Mouse (Mus musculus): Measurements from ENCODE around the gene Gm3573. TPM values are rescaled to one million over a fixed set of nuclear protein-coding genes. Genes with fewer than 3 reads are reported as not detected.
"Not testable (repeated sequence)": the region's sequence is repeated elsewhere in the genome, so short reads cannot be mapped to it uniquely, and the experiment has no call there.

Gene Gm3573
- total RNA-seq (2014; fragmentation: Nextera tagmentation) = not detected in 2 replicates
- not detected in 2 replicates for total RNA-seq (2017)

DNA sequence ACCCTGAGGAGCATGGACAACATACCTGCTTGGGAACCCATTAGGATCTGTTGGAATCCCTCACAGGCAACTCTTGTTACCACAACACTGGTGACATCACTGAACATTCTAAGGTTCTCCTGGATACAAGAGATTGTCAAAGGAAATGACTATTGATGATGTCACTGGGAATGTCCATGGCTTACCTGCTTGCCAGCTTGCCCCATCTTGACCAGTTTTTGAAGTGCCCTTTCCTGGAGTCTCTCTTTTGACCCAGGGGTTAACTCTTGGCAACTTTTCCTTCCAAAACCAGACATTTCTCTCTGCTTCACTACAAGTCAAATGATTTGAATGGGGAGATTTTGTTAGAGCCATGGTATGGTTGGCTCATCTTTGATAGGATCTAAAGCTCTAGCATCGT is at the start of gene Gm3573:
Gene Gm3573, minus strand, starts transcription at position 101 of the 400 bp plus-strand sequence.
- not testable (repeated sequence) for ATAC-seq (replicated peaks; ENCODE audit: poor library complexity, severe bottlenecking)

DNA sequence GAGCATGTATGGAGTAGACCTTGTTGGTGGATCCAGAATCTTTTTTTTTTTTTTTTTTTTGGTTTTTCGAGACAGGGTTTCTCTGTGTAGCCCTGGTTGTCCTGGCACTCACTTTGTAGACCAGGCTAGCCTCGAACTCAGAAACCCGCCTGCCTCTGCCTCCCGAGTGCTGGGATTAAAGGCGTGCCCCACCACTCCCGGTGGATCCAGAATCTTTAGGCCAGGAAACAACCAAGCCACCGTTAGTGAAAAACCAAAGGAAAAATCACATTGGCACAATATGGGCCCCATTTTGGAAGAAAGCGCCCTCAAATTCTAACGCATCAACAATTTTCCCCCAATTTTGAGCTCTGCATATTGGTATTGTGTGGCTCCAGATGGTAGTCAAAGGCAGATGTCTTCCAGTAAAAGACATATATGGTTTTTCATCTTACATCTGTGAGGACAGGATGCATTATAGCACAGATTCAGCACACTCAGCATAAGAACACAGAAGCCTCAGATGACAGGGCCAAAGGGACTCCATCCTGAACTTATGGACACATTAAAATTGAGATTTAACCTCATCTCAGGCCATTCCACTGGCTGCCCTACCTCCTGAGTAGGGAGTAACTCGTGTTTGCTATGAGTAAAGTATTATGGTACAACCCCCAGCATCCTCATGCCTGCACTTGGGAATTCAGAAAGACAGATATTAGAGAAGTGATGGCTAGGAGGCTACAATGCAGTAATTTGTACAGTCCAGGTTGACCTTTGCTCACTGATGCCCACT is 26.4 kb upstream of the Gm3573 start:
- not testable (repeated sequence) for ATAC-seq (replicated peaks; ENCODE audit: poor library complexity, severe bottlenecking)

GRCm38 (mm10) chr14:42183936-42184335 is 6.7 kb downstream of the Gm3573 start:
- ATAC-seq (replicated peaks; ENCODE audit: poor library complexity, severe bottlenecking) = not testable (repeated sequence)

DNA sequence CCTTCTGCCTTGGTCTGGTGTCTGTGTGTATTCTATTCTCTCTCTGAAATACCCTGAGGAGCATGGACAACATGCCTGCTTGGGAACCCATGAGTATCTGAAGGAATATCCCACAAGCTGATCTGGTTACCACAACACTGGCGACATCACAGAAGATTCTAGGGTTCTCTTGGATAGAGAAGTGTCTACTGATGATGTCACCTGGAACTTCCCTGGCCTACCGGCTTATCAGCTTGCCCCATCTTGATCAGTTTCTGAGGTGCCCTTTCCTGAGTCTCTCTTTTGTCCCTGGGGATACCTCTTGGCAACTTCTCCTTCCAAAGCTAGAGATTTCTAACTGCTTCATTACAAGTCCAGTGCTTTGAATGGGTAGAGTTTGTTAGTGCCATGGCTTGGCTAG is 28.1 kb downstream of the Gm3573 start, which contains the start of gene Gm17027:
Gene Gm17027, minus strand, starts transcription at position 101 of the 400 bp plus-strand sequence.
- ATAC-seq (replicated peaks; ENCODE audit: poor library complexity, severe bottlenecking) = not testable (repeated sequence)

Other genes starting within 250 kb of the Gm3573 start
- not detected in 2 replicates for gene 1700024B05Rik, start 246.8 kb downstream of the Gm3573 start, total RNA-seq (2014; fragmentation: Nextera tagmentation)
- not detected in 2 replicates for gene 1700024B05Rik, start 246.8 kb downstream of the Gm3573 start, total RNA-seq (2017)
- not detected in 2 replicates for gene Gm6401, start 222.9 kb downstream of the Gm3573 start, total RNA-seq (2014; fragmentation: Nextera tagmentation)
- not detected in 2 replicates for gene Gm6401, start 222.9 kb downstream of the Gm3573 start, total RNA-seq (2017)
- not detected in 2 replicates for gene Gm3543, start 207.5 kb downstream of the Gm3573 start, total RNA-seq (2014; fragmentation: Nextera tagmentation)
- gene Gm3543, start 207.5 kb downstream of the Gm3573 start, total RNA-seq (2017) = not detected in 2 replicates
- gene Gm7951, start 73.4 kb downstream of the Gm3573 start, total RNA-seq (2014; fragmentation: Nextera tagmentation) = not detected in 2 replicates
- not detected in 2 replicates for gene Gm7951, start 73.4 kb downstream of the Gm3573 start, total RNA-seq (2017)
- not detected in 2 replicates for gene Gm17027, start 28.2 kb downstream of the Gm3573 start, total RNA-seq (2014; fragmentation: Nextera tagmentation)
- not detected in 2 replicates for gene Gm17027, start 28.2 kb downstream of the Gm3573 start, total RNA-seq (2017)
- gene Gm17026, start 69.3 kb upstream of the Gm3573 start, total RNA-seq (2014; fragmentation: Nextera tagmentation) = not detected in 2 replicates
- gene Gm17026, start 69.3 kb upstream of the Gm3573 start, total RNA-seq (2017) = not detected in 2 replicates
- not detected in 2 replicates for gene Gm9611, start 106.6 kb upstream of the Gm3573 start, total RNA-seq (2014; fragmentation: Nextera tagmentation)
- not detected in 2 replicates for gene Gm9611, start 106.6 kb upstream of the Gm3573 start, total RNA-seq (2017)
- not detected in 2 replicates for gene Gm7995, start 119.4 kb upstream of the Gm3573 start, total RNA-seq (2014; fragmentation: Nextera tagmentation)
- not detected in 2 replicates for gene Gm7995, start 119.4 kb upstream of the Gm3573 start, total RNA-seq (2017)
- gene Gm8005, start 248.9 kb upstream of the Gm3573 start, total RNA-seq (2014; fragmentation: Nextera tagmentation) = not detected in 2 replicates
- gene Gm8005, start 248.9 kb upstream of the Gm3573 start, total RNA-seq (2017) = not detected in 2 replicates